Mouse (Mus musculus): Measurements from ENCODE around the gene Gm27027.
A peak's percentile ranks its signal among the peaks of the same experiment; 100 is the strongest.

The Gm27027 gene

DNA sequence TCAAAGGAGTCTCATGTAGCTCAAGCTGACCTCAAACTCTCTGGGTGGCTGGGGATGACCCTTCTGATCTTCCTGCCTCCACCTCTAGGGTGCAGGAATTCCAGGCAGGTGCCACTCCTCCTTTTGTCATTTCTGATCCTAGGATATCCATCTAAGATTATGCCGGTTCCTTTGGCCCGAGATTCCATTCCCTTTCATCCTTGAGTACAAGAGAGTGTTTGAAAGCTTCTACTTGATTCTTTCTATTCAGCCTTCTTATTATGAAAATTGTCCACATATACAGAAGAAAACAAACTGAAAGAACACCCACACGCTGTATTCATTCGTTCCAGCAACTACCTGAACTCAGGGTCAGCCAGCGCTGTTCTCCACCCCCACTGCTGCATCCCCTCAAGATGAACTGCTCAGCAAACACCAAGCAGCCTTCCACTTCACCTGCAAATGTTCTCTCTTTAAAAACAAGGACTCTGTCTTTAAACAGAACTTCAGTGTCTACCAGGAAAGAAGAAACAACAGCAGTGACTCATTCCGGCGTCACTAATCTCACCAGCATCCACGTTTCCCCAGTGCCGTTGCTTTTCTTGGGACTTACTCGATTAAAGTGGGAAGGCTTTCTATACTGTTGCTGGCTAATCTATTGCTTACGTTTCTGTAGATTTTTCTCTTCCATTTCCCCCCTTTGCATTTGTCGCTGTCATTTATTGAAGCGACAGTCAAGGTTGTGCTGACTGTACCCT lies 68.3 kb downstream of the Gm27027 start:
- DNase-seq: no peak

DNA sequence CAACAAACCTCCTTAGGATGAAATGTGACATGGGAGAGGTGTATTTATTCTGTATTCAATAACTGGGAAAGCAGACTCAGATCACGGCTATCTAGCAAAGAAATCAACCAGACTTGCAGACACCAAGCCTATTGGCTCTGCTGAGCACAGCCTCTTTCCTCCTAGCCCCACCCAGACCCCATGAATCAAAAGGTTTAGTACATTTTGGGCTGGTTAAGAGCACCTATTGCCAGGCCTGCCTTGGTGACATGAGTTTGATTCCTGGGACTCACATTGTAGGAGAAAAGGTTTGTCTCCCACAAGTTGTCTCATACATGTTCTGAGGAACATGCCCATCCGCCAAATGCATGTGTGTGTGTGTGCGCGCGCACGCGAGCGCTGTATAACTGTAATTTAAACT lies 70.0 kb downstream of the Gm27027 start:
- no peak for DNase-seq

DNA sequence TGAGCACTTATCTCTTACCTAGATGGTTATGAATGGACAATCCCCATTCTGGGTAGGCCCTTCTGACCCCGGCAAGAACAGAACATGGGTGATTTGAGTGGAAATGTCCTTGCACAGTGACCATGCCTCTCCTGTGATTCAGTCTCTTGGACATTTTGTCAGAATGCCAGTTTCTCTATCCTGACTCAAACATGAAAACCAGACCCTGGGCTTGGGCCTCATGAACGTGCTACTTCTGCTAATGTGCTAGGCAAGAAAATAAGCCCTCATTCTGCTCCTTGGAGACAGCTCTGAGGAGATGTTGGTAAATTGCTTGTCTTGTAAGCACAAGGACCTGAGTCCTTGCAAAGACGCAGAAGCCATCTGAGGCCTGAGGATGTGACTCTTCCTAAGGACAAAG lies 77.1 kb downstream of the Gm27027 start:
- no peak for DNase-seq

DNA sequence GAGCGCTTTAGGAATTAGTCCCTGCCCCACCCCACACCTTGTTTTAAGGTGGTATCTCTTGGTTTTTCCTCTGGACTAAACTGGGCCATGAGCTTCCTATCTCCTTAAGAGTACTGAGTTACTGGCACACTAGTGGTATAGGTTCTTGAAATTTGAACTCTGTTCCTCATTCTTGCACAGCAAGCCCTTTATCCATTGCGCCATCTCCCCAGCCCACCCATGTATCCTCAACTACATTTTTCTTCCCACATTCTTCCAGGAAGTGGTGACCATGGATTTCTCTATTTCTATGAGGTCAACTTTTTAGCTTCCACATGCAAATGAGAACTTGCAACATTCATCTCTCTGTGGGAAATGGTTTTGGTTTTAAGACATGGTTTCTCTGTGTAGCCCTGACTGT lies 82.6 kb downstream of the Gm27027 start:
- no peak for DNase-seq

DNA sequence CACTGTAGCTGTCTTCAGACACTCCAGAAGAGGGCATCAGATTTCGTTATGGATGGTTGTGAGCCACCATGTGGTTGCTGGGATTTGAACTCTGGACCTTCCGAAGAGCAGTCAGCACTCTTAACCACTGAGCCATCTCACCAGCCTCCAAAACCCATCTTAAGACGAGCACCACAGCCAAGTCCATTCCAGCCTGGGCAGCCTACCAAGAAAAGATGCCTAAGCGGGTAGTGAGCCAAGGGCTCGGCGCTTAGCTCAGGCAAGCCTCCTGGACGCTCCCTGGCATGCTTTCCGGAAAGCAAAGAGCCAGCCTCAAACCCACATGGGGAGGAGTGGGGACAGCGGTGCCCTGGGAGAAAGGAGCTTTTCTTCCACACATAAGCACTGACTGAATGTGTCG lies 84.2 kb downstream of the Gm27027 start:
- no peak for DNase-seq

DNA sequence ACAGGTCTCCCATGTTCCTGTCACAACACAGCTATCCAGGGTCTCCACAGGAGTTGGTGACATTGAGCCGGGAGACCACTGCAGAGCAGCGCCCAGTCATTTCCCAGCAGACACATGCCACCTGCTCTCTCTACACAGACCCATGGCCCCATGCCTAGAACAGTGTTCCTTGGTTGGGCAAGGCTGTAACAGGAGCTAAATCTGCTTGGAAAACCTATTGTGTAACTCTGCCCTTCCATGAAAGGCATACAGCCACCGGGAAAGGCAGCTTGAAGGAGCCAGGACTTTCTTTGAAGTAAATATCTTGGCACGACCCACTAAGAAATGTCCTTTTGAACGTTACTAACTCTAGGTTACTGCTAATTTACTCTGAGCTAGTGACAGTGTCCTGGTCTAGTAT lies 86.4 kb downstream of the Gm27027 start:
- no peak for DNase-seq

DNA sequence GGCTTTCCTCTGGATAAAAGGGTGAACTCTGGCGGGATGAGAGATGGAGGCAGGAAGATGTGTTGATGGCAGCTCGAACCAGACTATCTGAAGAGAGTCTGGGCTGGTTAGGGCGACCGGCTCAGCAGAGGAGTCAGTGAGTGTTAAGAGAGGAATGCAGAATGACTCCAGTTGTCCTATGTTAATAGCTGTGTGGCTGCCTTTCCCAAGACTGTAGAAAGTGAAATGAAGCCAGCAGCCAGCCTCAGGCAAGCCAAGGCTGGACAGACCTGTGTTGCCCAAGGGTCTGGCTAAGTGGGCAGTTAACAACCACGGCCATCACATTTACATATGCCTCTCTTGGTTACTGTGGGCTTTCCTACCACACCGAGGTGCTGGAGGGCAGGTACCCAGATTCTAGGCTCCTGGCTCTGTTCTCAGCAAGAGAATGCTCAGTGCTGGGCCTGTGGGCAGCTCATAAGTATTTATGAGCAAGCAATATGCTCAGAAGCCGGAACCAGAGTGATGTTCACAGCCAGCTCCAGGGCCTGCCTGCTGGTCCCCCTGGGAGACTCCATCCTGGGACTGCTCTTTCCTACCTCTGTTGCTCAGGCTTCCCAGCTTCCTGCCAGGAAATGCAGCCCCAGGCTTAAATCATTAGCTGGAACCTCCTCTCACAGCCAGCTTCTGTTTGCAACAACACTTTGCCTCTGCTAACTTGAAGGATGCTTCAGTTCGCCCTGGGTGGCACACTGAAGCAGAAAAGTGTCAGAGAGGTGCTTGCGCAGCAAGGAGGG lies 88.4 kb downstream of the Gm27027 start:
- peak; percentile 44 for DNase-seq
